Mouse (Mus musculus): ENCODE measurements around the gene Sez6l.

GRCm38 (mm10) chr5:112516527-112516926 lies 60.5 kb downstream of the Sez6l start:
- TF ChIP-seq HCFC1 (IDR thresholded peaks at IDR 0.05; ENCODE audit: borderline replicate concordance, insufficient read depth, low read length), result no peak
- TF ChIP-seq ZC3H11A (IDR thresholded peaks at IDR 0.05; ENCODE audit: borderline replicate concordance, low read depth, low read length), result no peak
- TF ChIP-seq MAFK (IDR thresholded peaks at IDR 0.05; ENCODE audit: insufficient read depth, low read depth, low read length), result no peak
- no peak for TF ChIP-seq ZNF384 (IDR thresholded peaks at IDR 0.05; ENCODE audit: low read depth, low read length)
- TF ChIP-seq CHD2 (IDR thresholded peaks at IDR 0.05; ENCODE audit: low read depth, low read length), result no peak

Measured in ES-E14 (cell line).